Mouse (Mus musculus): Measurements from ENCODE around the gene Sec61a2.

Gene Sec61a2

DNA sequence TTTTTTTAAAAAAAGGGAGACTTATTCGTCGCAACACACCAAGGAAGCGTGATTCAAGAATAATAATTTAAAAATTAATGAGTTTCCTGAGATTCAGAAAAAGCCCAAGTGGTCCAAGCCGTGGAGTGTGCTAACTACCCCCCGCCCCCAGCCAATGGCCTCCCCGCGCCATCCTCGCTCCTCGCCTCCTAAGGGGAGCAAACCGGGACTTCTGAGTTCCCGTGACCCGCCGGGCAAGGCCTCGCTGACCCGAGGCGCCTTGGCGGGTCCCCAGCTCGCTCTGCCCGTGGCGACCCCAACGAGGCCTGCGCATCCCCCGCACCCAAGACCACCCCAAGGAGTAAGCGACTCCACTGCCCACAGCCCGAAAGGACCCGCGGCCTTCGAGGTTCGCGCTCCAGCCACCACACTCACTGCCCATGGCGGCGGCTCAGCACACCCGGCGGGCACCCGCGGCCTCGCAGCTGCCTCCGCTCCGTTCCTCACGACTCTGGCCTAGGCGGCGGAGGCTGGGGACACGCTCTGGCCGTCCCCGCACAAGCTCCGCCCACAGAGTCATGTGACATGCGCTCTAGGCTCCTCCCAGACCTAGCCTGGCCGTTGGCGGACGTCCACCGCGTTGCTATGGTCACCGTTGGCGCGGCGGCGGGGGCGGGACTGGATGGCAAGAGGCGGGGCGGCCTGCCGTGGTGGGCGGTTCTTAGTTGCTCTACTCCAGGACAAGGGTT lies at the start of gene Sec61a2:
Gene Sec61a2, minus strand, starts transcription at position 590 of the 728 bp plus-strand sequence.
- DNase-seq (ENCODE audit: extremely low read depth, low read depth, low spot score), result peak; percentile 43

DNA sequence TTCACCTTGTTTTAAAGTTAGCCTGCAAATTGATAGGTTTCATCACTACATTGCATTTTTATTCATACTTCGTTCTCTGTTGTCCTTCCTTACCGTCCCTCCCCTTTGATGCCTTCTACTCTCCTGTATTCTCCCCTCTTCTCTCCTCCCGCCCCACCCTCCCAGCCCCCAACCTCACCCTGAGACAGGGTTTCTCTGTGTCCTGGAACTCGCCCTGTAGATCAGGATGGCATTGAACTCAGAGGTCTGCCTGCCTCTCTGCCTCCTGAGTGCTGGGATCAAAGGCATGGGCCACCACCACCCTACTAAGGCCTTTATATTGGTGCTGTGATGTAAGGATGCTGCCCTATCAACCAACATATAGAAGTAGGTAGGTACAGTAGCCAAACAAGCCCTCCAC lies 47.8 kb upstream of the Sec61a2 start:
- DNase-seq (ENCODE audit: extremely low read depth, low read depth, low spot score), result no peak

DNA sequence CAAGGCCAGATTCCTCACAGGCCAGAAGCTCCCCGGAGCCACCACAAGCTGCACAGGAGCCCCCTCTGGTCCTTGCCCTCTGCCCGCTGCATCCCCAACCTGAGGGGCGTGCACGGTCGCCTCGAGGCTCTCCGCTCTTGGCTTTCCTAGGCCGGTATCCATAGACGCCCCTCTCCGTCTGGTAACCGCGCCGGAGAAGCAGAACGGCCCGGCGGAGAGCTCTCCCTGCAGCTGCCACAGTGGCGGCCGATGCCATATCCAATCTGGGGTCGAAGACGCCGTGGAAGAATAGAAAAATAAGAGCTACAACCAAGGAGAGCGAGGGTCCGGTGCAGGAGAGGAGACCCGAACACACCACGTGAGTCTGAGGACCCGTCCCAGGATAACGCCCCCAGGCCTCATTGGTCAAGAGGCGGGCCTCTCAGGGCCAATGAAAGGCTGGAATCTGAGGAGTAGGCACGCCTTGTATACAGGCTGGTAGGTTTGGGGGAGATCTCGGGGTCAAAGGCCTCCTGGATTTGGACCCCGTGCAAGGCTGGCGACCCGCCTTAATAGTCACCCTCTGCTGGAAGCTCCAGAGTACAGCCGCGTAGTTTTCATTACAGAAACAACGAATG lies 47.3 kb upstream of the Sec61a2 start, which contains the start of gene Dhtkd1:
Gene Dhtkd1, minus strand, starts transcription at position 377 of the 617 bp plus-strand sequence.
- no peak for DNase-seq (ENCODE audit: extremely low read depth, low read depth, low spot score)

DNA sequence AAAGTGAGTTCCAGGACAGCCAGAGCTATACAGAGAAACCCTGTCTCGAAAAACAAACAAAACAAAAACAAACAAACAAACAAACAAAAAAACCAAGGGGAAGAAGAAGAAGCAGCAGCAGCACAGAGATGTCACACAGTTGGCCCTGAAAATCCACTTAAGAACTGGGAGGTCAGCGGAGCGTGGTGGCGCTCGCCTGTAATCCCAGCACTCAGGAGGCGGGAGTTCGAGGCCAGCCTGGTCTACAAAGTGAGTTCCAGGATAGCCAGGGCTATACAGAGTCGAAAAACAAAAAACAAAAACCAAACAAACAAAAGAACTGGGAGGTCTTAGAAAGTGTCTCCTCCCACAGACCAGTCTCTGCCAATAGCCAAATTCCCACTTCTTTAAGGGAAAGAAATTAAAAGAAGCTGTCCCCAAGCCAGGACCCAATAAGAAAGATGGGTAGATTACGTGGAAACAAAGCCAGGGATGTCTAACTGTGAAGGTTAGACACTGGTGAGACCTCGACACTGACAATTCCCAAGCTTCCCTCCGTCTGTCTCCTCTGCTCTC lies 46.7 kb upstream of the Sec61a2 start:
- DNase-seq (ENCODE audit: extremely low read depth, low read depth, low spot score), result no peak

DNA sequence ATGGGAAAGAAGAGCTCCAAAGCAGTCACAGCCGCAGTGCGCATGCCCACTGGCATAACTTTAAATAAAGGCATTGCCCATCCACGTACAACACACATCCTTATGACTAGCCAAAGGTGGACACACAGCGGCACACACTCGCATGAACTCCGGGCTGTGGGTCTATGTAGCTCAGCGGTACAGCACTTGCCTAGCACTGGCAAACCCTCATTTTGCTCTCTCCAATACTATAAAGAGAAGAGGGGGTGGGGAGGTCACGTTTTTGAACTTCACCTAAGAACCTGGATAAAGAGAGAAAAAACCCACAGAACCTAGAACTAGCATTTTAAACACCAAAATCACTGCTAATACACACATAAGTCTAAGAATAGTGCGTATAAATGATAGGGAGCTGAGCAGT lies 45.7 kb upstream of the Sec61a2 start:
- no peak for DNase-seq (ENCODE audit: extremely low read depth, low read depth, low spot score)

DNA sequence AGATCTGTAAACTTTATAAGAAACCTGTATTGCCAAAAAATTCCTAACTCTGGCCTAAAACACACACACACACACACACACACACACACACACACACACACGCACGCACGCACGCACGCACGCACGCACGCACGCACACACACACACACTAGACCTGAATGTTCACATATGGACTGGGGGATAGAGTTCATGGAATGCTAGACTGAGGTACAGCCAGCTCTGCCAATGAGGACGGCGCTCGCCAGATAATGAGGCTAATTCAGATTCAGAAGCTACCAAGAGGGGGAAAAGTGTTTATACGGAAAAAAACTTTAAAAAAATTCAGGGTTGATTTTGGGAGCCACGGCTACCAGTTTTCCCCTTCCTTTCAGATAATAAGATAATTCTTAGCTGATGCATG lies 44.7 kb upstream of the Sec61a2 start:
- DNase-seq (ENCODE audit: extremely low read depth, low read depth, low spot score), result no peak

DNA sequence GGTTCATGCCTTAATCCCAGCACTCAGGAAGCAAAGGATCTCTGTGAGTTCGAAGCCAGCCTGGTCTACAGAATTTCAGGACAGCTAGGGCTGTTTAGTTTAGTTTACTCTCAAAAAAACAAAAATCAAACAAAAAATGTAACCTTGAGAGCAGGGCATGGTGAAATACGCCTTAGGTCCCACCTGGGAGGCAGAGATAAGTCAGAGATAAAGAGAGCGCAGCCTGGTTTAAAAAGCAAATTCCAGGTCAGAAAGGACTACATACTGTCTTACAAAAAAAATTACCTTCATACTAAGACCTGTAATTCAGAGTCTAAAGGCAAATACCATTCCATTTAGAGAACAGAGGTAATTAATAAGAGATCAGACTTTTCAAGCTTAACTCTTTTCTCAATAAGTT lies 44.1 kb upstream of the Sec61a2 start:
- DNase-seq (ENCODE audit: extremely low read depth, low read depth, low spot score), result no peak

DNA sequence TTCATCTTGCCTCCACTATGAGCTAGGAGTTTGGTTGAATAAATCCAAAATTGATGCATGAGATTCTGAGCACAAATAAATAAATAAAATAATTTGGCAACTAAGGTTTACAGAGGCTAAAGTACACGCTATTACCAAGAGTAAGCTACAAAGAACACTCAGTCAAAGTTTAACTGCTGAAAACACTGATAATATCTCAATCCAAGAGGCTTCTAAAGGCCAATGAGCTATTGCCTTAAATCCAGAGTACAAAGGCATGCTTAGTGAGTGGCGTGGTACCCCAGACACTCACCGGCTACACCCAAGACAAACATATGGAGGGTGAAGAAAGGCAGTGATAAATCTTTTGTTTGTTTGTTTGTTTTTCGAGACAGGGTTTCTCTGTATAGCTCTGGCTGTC lies 41.3 kb upstream of the Sec61a2 start:
- DNase-seq (ENCODE audit: extremely low read depth, low read depth, low spot score), result no peak

DNA sequence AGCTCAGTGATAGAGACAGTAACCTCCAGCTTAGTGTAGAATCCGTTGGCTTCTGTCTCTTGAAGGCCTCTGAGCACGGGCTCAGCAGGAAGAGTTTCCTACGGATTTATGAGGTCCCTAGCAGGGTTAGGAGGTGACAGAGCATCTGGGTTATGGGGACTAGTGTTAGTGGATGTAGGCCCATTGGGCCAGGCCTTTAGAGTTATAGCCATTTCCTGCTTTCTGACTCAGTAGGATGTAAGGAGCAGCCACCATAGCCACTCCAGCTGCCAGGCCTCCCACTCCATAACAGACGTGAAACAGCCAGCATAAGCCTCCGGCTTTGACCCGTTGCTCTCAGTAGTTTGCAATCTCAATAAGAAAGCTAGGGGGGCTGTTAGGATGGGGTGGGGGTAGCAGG lies 40.8 kb upstream of the Sec61a2 start:
- DNase-seq (ENCODE audit: extremely low read depth, low read depth, low spot score), result no peak

DNA sequence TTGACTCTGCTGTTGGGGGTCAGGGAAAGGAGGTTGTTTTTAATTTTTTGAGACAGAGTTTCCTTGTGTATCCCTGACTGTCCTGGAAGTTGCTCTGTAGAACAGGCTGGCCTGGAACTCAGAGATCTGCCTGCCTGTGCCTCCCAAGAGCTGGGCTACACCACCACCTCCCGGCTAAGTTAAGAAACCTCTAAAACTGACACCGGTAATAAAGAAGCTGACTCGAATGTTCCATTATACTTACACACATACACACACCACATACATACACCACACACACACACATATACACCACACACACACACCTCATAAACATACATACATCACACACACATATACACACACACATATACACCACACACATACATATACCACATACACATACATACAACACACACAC lies 39.7 kb upstream of the Sec61a2 start:
- DNase-seq (ENCODE audit: extremely low read depth, low read depth, low spot score), result no peak

DNA sequence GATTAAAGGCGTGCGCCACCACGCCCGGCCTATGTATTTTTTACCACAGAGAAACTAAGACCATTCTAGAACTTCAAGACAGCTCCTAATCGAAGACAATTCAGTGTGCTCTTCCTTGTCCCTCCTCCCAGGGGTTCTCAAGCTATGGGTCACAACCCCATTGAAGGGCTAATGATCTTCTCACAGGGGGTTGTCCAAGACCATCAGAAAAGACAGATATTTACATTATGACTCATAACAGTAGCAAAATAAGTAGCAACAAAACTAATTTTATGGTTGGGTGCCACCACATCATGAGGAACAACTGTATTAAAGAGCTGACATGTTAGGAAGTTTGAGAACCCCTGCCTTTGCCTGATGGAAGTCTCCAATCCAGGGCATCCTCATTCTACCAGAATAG lies 36.7 kb upstream of the Sec61a2 start:
- DNase-seq (ENCODE audit: extremely low read depth, low read depth, low spot score), result no peak

DNA sequence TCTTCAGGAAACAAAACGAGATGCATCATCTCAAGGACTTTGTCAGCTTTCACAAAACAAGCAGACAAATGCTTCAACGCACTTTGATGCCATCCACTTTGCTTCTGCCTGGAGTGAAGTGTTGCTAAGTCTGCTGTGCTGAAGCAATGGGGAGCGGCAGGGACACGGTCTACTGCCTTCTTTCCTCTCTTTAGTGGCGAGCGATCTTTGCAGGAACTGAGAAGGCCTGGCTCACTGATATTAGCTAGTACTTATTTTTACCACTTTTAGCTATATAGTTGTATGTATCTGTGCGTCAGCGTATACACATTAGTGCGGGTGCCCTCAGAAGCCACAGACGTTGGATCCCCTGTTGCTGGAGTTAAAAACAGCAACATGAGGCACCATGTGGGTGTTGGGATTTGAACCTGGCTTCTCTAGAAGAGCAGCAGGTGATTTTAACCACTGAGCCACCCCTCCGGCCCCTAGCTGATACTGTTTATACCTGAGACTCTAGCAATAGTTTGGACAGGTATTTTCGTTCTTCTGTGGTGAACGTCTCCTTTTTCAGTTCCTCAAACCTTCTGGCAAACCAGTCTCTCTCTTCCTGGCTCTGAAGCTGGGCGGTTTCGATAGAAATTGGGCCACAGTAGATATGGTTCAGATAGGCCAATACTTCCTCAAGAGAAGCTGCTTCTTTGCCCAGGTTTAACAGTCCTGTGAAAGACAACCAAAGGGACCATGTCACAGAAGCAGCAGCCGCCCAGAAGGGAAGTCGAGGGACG lies 35.2 kb upstream of the Sec61a2 start:
- DNase-seq (ENCODE audit: extremely low read depth, low read depth, low spot score), result no peak

DNA sequence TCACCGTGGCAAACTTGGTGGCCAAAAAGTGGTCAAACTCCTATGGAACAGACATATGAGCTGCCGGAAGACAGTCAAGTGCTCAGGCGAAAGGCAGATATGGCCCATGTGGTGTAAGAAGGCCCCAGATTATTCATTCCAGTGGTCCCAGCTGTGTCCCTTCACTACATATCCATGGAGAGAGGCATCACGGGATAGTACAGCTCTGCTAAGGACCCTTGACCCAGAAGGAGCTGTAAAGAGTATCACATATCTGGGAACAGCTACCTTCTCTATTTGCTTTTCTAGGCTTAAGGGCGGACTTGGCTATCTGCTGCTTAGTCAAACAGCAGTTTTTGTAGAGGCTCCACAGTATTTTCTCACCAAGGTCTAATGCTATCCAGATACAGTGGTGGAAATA lies 34.6 kb upstream of the Sec61a2 start:
- no peak for DNase-seq (ENCODE audit: extremely low read depth, low read depth, low spot score)

DNA sequence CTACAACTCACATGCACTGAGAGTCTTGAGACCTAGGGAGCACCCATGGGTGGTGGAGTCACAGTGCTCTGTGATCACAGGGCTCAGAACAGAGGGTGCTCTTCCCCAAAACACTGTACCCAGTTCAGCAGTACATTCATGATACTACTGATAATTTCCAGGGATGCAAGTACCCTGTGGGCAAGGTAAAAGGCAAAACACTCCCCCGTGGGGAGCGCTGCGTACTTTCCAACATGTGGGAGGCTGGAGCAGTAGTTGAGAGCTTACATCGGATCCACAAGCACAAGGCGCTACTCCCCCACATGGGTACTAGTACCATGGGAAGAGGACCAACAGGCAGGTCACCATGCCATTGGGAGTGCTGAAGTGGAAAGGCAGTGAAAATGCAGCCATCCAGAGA lies 32.2 kb upstream of the Sec61a2 start:
- no peak for DNase-seq (ENCODE audit: extremely low read depth, low read depth, low spot score)

DNA sequence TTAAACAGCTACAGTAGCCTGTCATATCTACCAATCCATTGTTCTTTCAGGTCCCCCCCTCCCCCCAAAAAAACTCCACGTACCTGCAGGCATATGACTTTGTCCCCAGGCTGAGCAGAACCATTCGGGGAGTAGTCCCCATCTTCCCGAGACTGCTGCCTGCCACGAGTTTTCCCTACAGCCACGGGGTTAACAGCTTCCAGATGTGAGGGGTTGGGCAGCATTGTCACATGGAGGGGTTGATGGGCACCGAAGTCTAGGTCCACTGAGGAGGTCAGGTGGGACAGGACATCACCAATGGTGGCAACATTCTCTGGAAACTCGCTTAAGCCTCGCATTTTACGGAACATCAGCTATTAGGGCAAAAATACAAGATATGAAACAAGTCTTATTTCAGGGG lies 28.6 kb upstream of the Sec61a2 start:
- DNase-seq (ENCODE audit: extremely low read depth, low read depth, low spot score), result no peak

DNA sequence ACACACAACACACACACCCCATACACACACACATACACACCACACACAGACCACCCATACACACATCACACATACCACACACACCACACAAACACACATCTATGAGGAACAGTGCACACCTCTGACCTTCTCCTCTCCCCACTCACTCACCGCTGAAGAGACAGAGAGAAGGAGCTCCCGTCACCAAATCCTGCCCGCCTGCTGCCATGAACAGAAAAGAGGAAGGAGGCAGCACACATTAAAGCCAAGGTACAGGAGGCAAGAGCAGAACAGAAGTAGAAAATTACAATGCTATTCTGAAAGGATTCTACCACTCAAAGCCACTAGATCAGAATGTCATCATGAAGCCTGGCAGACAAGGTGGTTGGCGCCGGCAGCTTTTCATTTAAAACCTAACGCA lies 27.6 kb upstream of the Sec61a2 start:
- DNase-seq (ENCODE audit: extremely low read depth, low read depth, low spot score), result no peak

DNA sequence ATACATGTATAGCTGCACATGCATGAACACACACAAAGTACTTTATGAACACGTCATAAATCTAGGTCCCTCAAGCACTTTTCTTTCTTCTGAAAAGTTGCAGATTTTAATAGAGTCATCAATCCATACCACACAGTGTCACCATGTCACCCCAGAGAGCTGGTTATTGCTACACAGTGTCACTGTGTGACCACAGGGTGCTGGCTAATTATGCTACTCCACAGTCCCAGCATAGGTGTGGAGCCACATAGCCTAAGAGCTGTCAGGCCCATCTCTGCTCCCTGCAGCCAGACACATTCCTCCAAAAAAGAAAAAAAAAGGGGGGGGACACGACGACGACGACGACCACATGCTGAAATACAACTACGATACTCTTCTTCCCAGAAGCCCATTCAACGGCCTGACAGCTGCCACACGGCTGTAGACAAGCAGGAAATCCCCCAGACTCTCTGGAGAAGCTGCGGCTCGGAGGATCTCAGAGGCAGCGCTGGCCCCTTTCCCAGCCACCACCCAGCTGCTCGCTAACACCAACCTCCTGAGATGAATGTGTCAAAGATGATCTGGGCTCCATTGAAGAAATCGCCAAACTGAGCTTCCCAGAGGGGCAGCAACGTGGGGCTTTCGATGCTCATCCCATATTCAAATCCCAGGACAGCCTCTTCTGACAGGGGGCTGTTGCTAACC lies 16.2 kb upstream of the Sec61a2 start:
- DNase-seq (ENCODE audit: extremely low read depth, low read depth, low spot score), result no peak

DNA sequence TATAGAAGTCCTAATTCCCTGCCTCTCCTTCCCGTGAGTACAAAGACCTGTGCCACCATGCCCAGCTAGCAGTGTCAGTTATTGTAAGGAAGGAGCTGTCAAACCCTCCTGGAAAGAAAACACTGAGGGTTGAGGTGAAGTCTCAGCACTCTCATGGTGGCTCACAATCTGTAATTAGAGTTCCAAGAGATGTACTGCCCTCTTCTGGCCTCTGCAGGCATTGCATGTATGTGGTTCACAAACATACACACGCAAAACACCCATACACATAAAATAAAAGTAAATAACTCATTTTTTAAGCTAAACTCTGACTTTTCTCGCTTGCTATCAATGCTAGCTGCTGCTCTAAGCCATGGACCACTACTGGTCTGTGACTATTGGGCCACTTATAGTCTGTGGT lies 11.4 kb upstream of the Sec61a2 start:
- no peak for DNase-seq (ENCODE audit: extremely low read depth, low read depth, low spot score)

DNA sequence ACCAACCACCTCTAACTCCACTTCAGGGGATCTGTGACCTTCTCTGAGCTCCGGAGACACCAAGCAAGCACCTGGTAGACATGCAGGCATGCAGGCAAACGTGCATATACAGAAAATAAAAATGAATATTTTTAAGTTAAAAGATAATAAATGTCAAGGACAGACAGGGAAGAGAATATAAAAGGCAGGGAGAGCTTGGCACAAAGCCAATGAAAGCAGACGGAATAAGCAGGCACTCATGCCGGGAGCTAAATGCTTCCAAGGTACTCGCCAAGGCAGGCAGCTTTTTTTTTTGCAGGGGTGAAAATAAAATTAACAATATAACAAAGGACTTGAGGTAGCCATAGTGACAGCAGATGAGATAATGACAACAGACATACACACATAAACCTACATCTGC lies 10.9 kb upstream of the Sec61a2 start:
- DNase-seq (ENCODE audit: extremely low read depth, low read depth, low spot score), result no peak

DNA sequence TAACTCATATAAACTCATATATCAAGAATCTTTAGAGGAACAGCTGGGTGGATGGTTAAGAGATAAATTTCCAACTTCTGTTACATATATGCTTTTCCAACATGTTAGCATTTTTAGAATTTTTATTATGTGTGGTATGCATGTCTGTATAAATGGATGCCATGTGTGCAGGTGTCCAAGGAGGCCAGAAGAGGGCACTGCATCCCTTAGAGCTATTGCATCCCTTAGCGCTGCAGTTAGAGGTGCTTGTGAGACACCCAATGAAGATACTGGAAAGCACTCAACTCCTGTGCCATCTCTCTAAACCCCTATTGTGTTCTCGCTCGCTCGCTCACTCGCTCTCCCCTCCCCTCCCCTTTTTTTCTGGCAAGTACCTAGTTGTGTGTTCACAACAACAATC lies 4.9 kb upstream of the Sec61a2 start:
- DNase-seq (ENCODE audit: extremely low read depth, low read depth, low spot score), result no peak

DNA sequence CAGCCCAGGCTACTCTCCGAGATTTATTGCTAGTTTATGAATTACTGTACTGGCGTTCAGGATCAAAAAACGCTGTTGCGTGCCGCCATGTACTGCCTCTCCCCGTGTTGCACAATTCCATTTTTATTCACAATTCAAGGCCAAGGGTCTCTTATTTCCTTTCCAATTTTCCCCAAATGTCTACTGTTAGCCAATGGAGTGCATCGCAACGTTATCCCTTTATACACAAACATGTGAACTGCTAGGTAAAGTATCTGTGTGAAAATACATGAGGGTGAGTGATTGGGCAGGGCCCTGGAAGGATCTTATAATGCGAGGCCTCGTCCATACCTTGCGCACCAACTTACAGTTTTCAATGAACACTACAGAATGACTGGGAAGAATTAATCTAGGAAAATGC lies 936 bp downstream of the Sec61a2 start:
- no peak for DNase-seq (ENCODE audit: extremely low read depth, low read depth, low spot score)
